Mouse (Mus musculus) testis, adult 2 months (tissue): ENCODE measurements around the gene Akp3.

Source experiments
- CTCF ChIP-seq: fragments of 200-500 bp; IDR thresholded peaks from 2 replicates; pipeline ENCODE4 v1.5.1; 2012; ENCODE audit warnings: low read depth, mild to moderate bottlenecking, inconsistent platforms, low read length, moderate library complexity; ENCODE audit not compliant: control insufficient read depth, insufficient read depth, insufficient replicate concordance
- POLR2A ChIP-seq: fragments of 200-500 bp; IDR thresholded peaks from 2 replicates; pipeline ENCODE4 v1.6.1; 2012; ENCODE audit warnings: low read depth, mild to moderate bottlenecking, inconsistent platforms, low read length, moderate library complexity; ENCODE audit not compliant: control insufficient read depth

- TF ChIP-seq POLR2A (no peak), CTCF (no peak)
Measured at GRCm38 (mm10) chr1:87153776-87154500, 29.2 kb downstream of the Akp3 start.
